Mouse (Mus musculus) liver (tissue): ENCODE measurements at regions not wholly inside any gene's neighbourhood (a gene's known extent, or its start where the extent isn't known, plus 50 kb on each side); places are given as distances from the start of the nearest gene placed in this dataset.

ENCODE experiments used
- DNase-seq: peaks from one replicate; pipeline ENCODE4 v3.0.0-alpha.2; 2020; ENCODE audit warnings: mixed read lengths

- no peak for DNase-seq
Observed at GRCm38 (mm10) chr9:41273839-41274271, 112.4 kb upstream of the Ubash3b start.

GRCm38 (mm10) chr9:41273171-41273781, 111.8 kb upstream of the Ubash3b start:
- DNase-seq: peak; percentile 43

DNA sequence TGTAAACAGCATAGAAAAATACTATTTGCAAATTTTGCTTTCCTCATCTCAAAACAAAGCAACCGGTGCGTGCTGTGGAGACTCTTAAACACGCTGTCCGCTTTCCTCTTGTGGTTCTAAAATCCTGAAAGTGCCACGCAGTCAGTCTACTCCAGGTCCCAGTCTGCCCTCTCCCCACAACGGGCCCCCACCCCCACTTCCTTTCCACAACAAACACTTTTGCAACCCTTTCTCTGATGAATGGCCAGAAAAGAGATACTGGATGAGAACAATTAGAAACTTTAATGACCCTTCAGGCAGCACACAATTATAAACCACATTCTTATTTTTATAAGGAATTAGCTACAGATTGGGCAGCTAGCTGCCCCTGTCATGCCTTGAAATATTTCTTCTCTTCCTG, 111.1 kb upstream of the Ubash3b start:
- DNase-seq: no peak

DNA sequence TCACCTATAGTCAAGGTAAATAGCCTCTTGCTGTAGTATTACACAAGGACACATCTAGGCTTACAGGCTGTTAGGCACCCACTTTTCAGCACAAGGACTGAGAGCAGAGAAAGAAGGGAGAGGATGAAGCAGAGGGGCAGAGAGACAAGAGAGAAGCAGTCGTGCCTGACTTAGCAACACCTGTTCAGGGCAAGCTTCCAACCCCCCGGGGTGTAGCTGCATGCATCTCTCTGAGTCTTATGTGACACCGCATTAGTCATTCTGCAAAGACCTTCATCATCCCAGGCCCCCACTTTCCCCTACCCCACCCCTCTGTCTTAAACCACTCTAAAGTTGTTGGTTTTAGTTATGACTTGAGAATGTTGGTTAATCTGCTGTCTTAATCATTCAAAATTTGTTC, 106.6 kb upstream of the Ubash3b start:
- DNase-seq: no peak

DNA sequence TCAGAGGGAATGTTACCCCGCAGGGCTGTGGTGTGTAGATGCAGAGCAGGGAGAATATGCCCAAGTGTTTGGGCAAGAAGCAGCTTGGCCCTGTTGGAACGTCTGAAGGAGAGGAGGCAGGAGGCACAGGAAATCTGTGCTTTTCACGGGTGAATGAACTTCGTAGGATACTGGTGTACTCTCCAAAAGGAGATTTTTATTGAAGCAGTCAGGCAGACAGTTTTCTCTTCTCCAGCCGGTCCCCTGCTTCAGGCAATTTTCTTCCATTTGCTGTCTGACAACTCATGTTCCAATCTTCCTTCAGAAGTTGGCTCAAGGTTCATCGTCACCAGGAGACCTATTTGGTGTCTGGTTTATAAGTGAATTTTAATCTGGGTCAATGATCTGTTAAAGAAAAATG, 103.0 kb upstream of the Ubash3b start:
- DNase-seq: no peak

GRCm38 (mm10) chr9:41257244-41257643, 95.7 kb upstream of the Ubash3b start:
- DNase-seq: no peak

GRCm38 (mm10) chr9:41242372-41242771, 80.9 kb upstream of the Ubash3b start:
- no peak for DNase-seq

- no peak for DNase-seq
Observed at GRCm38 (mm10) chr9:41239097-41239451, 77.6 kb upstream of the Ubash3b start.

- DNase-seq: no peak
Observed at GRCm38 (mm10) chr9:41238395-41239096, 77.0 kb upstream of the Ubash3b start.

DNA sequence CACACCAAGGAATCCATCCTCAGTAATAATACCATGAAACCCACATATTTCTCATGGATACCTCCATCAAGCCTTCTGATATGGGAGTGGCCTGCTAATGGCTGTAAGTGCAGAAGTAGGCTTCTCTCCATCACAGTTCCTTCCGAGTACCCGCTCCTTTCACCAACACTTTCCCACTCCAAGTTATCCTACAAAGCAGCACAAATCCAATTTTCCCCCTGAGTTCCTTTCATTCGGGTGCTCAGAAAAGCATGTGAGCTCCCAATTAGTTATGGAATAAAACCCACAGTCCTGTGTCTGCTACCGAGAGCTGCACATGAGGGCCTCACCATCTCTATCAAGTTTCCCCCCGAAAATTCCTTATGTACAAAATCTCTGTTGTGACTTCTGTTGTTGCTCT, 75.8 kb upstream of the Ubash3b start:
- DNase-seq: no peak

DNA sequence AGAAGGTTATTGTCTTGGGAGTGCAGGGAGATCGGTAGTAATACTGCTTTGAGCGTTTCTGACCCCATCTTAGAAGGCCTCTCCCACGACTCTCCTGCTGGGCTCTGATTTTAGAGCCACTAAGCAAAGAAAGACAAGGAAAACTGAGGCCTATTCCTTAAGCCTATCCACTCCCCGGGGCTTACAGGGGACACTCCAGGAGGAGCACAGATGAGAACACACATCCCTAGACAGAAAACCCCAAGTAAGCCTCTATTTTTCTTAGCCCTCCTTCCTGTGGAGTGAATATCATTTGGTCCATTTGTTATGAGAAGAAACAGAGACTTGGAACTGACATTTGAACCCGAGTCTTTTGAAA, 67.7 kb upstream of the Ubash3b start:
- no peak for DNase-seq

GRCm38 (mm10) chr9:41228425-41229224, 67.1 kb upstream of the Ubash3b start:
- peak; percentile 75 for DNase-seq

GRCm38 (mm10) chr9:41223406-41223805, 61.9 kb upstream of the Ubash3b start:
- no peak for DNase-seq

DNA sequence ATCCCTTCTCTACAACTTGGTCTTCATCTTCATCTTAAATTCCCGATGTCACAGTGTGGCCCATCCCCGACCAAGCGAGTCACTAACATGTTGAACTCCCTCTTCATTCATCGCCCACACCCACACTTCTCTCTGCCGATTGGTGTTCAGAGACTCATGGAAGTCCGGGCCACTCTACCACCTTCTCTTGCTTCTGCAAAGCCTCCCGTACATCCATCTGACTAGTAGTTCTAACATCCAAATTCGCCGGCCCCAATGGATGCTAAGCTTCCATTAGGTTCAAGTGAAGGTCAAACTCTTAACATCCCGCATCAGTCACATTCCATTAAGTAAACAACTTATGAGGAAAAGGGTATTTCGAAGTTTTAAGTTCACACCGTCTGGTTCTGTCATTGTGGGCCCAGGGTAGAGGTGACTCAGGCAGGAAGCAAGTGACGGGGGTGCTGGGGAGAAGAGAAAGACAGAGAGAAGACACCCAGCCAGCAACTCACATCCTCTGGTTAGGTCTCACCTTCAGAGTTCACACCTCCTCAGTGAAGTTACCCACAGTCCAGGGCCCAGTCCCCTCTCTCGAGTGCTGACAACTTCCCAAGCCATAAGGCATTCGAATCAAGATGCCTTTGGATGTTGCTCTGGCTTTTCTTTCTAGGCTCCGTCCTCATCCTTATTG, 61.0 kb upstream of the Ubash3b start:
- DNase-seq: no peak

DNA sequence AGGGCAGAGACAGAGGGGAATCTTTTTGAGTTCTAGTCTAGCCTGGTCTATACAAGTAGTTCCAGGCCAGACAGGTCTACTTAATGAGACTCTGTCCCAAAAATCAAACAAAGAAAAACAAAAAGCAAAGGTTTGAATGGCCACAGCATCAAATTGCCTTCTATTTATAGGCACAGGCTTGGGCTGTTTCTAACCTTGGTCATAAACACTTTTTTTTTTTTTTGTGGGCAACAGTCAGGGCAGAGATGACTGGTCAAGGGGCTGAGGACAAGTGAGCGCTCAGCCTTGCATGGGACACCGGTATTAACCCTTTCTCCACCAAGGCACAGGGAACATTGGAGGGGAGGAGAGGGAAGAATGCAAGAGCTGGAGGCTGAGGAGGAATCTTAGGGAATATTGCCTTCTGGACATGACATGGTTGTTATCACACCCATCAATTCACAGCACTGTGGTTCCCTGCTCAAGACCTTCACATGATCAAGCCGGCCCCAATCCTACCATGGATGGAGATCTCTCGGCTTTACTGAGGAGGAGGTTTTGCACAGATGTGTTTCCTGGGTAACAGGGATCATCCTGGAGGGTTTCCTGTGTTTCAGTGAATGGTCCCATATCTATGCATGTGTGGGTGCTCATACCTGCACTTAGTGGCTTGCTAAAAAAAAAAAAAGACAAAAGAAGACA, 59.8 kb upstream of the Ubash3b start:
- no peak for DNase-seq

DNA sequence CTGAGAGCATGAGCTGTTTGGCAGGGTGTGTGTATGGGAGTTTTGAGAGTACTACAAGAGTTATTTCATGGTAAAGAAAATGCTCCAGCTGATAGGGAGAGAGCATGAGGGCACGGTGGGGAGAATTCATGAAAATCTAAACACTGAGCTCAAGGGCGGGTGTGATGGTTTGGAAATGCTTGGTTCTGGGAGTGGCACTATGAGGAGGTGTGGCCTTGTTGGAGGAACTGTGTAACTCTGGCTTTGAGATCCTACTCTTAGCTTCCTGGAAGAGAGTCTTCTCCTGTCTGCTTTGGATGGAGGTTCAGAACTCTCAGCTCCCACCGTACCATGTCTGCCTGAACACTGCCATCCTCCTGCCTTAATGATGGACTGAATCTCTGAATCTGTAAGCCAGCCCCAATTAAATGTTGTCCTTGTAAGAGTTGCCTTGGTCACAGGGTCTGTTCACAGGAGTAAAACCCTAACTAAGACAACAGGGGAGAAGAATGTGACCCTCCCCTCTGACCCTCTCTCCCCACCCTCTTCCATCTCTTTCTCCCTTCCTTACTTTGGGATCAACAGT, 58.7 kb upstream of the Ubash3b start:
- no peak for DNase-seq

- no peak for DNase-seq
Observed at GRCm38 (mm10) chr9:41218702-41219101, 57.2 kb upstream of the Ubash3b start.

GRCm38 (mm10) chr9:41216248-41216647, 54.8 kb upstream of the Ubash3b start:
- no peak for DNase-seq

GRCm38 (mm10) chr9:41215026-41215425, 53.5 kb upstream of the Ubash3b start:
- DNase-seq: no peak

GRCm38 (mm10) chr9:41212943-41213529, 51.5 kb upstream of the Ubash3b start:
- no peak for DNase-seq

- DNase-seq: peak; percentile 40
Observed at GRCm38 (mm10) chr9:41212303-41212901, 50.9 kb upstream of the Ubash3b start.

GRCm38 (mm10) chr9:41211865-41212302, 50.4 kb upstream of the Ubash3b start:
- no peak for DNase-seq
